ENCODE assay signal across 12 mouse cellular contexts in genomic region chr5:39384410-39384809, GRCm38 (mm10).
"Had no signal": no experiment of that assay in that cellular context is flagged by ENCODE, and none has a peak within 500 bp of the region (broad histone marks: within the 10 kb centered on the region; RNA-seq: fewer than 3 reads in every experiment).

No protein-coding gene starts in this region.

- DNase-seq: kidney, adult 18-20 months; kidney, adult 9 months; kidney, postnatal 25 days; liver, embryonic 13.5 days; lung, adult 2 months; lung, postnatal 14 days; lung, postnatal 4 days; thymus, adult 18-20 months; thymus, postnatal 36 days had no signal

- H3K4me2 ChIP-seq: liver, embryonic 13.5 days; midbrain, embryonic 11.5 days had no signal

- H3K9ac ChIP-seq: liver, embryonic 13.5 days had no signal

- H3K36me3 ChIP-seq: liver, embryonic 13.5 days had no signal

- H3K27me3 ChIP-seq: liver, embryonic 13.5 days had no signal

- ATAC-seq: intestine, embryonic 16.5 days had no signal

- H3K27ac ChIP-seq: kidney, postnatal 0 days; liver, embryonic 13.5 days had no signal

- H3K4me1 ChIP-seq: liver, embryonic 13.5 days had no signal

- H3K4me3 ChIP-seq: liver, embryonic 13.5 days had no signal

- H3K9me3 ChIP-seq: liver, embryonic 13.5 days had no signal
